Mouse (Mus musculus) thymus, postnatal 0 days (tissue): ENCODE measurements around the gene Olfr1329. TPM values are rescaled to one million over a fixed set of nuclear protein-coding genes. Genes with fewer than 3 reads are reported as not detected.
"Not testable (repeated sequence)": the region's sequence is repeated elsewhere in the genome, so short reads cannot be mapped to it uniquely, and the experiment has no call there.

Experiments
- DNase-seq: peaks from one replicate; pipeline ENCODE4 v3.0.0-alpha.2; 2015; ENCODE audit warnings: low spot score
- polyA plus RNA-seq: library from polyadenylated mRNA; unstranded; fragments of >200 nt; fragmentation: Nextera tagmentation; extraction: Ambion mirVana; gene quantifications from 2 replicates; pipeline ENCODE4 v1.2.1, GENCODE M21; 2015

The Olfr1329 gene
- not detected in 2 replicates for polyA plus RNA-seq

DNA sequence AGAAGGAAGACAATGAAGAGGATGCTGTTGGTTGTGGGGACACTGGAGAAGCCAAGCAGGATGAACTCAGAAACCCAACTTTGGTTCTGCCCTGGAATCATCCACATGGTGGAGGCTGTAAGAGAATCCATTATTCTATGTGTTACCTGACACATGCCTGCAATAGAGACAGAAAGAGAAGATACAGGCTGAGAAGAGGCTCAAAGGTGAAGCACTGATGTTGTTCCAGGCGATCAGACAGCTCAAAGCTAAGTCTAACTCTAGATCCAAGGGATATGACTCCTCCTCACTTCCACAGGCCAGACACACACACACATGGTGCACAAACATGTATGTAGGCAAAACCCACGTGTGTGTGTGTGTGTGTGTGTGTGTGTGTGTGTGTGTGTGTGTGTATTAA is at the start of gene Olfr1329:
TSS of gene Olfr1329 (minus strand) at position 101 of the 400 bp plus-strand sequence.
- not testable (repeated sequence) for DNase-seq

DNA sequence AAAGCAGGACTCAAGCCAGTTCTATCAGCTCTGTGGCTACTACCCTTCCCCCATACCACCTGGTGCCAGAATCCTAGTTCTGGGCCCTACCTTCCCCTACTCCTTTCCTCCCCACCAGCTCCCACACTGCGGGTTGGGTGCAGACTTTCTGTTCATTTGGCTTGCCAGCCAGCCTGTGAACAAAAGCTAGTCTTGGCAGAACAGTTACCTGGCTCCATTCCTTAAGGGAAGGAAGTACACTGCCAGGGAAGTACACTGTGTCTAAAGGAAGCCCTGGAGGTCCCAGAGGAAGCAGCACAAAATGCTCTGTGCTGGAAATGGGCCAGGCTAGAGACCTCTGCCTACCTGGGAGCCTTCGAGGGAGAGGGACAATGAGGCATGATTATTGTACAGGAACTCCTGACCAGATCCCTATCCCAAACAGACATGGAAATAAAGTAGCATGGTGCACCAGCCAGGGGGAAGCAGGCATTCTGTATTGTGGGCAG is 43.9 kb upstream of the Olfr1329 start, which contains the start of gene Lao1:
TSS of gene Lao1 (plus strand) at position 438 of the 488 bp plus-strand sequence.
- no peak for DNase-seq

DNA sequence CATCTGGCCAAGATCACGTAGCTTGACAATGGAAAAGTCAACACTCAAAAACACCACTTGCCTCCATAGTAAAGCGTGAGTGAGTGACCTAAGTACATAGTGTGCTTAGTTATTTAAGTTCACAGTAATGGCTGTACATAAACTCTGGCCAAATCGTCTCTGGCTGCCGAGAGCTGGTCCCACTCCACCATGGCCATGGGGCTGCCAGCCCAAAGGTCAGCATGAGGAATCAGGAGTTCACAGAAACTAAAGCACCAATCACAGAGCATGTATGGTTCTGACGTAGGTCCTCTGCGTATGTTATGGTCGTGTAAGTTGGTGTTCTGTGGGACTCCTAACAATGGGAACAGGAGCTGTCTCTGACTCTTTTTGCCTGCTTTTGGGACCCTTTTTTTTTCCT is 41.5 kb upstream of the Olfr1329 start:
- DNase-seq: no peak

DNA sequence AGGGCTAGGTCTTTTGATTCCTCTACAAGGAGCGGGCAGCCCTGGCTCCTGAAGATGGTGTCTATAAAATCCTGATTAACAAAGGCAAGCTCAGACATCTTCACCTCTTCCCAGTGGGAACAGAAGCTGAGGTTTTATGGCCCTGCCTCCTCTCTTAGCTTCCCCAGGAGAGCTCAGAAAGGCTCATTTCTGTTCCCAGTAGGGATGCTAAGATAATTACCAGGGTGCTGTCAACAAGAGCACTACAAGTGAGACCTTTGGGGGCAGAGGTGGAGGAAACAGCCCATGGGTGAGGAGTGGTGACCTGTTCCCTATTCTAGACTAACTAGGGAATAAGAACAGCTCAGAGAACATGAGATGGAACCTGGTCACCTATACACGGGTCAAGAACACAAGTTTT is 21.2 kb upstream of the Olfr1329 start, which contains the start of gene Olfr1328:
TSS of gene Olfr1328 (minus strand) at position 101 of the 400 bp plus-strand sequence.
- no peak for DNase-seq

DNA sequence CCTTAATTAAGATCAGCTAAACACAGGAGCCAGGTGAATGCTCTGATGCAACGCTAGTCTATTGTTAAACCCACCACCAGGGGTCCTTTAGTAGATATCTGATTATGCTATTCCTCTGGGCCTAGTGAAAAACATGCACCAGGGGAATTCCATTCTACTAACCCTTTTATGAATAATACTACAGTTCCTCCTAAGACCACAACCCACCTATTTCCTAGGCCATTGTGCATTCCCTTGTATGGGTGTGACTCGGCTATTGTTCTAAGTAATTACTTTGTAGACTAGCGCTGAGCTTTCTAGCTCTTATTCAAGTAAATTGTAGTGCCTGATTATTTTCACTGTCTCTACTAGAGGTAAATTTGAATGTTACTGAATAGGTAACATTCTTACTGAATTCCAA is 14.1 kb upstream of the Olfr1329 start:
- DNase-seq: not testable (repeated sequence)

DNA sequence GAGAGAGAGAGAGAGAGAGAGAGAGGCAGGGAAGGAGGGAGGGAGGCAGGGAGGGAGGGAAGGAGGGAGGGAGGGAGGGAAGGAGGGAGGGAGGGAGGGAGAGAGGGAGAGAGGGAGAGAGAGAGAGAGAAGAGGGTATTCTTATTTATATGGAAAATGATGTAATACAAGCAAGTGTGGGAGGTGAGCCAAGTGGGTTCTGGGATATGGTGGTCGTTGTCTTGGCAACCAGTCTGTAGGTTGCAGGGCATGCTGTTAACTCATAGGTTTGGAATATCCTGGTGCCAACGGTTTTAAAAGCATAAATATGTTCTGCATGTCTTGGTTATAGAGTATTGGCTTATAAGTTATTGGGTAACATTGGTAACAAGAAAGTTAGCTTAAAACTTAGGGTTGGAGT is 15.3 kb downstream of the Olfr1329 start:
- DNase-seq: no peak

DNA sequence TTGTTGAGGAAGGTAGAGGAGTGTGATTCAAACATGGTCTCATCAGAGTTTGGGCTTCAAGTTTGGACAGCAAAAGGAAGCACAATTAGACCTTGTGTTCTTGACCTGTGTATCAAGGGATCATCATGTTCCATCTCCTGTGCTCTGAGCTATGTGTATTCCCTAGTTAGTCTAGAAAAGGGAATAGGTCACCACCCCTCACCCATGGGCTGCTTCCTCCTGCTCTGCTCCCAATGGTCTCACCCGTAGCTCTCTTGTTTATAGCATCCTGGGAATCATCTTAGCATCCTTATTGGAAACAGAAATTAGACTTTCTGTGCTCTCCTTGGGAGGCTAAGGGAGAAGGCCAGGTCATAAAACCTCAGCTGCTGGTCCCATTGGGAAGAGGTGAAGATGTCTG is 29.0 kb downstream of the Olfr1329 start, which contains the start of gene Olfr1330:
TSS of gene Olfr1330 (plus strand) at position 301 of the 400 bp plus-strand sequence.
- no peak for DNase-seq

DNA sequence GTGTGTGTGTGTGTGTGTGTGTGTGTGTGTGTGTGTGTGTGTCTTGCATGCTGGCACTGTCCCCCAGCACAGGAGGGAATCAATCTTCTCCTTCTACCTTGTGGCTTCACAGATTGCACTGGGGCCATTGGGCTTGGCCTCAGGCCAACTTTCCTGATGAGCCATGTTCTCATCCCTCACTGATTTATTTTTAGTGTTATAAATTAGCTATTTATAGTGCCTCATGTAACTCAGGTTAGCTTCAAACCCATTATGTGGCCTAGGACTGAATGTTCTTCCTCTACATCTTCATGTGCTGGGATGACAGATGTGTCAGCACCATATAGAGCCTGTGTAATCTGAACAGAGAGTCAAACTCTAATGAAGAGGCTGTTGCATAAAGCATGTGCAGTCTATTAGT is 49.7 kb downstream of the Olfr1329 start:
- no peak for DNase-seq

Other genes starting within 250 kb of the Olfr1329 start
- gene Olfr1342, start 224.7 kb downstream of the Olfr1329 start, polyA plus RNA-seq: not detected in 2 replicates
- not detected in 2 replicates for gene Olfr1341, start 213.9 kb downstream of the Olfr1329 start, polyA plus RNA-seq
- gene Olfr1340, start 197.3 kb downstream of the Olfr1329 start, polyA plus RNA-seq: not detected in 2 replicates
- gene Olfr1339, start 185.3 kb downstream of the Olfr1329 start, polyA plus RNA-seq: not detected in 2 replicates
- not detected in 2 replicates for gene Olfr1338, start 158.7 kb downstream of the Olfr1329 start, polyA plus RNA-seq
- not detected in 2 replicates for gene Olfr1337, start 134.9 kb downstream of the Olfr1329 start, polyA plus RNA-seq
- gene Olfr1335, start 107.5 kb downstream of the Olfr1329 start, polyA plus RNA-seq: not detected in 2 replicates
- not detected in 2 replicates for gene Olfr1333, start 81.2 kb downstream of the Olfr1329 start, polyA plus RNA-seq
- gene Olfr1331, start 52.8 kb downstream of the Olfr1329 start, polyA plus RNA-seq: not detected in 2 replicates
- 0.05 TPM in 1 of 2 replicates, not detected in the other for gene Olfr1330, start 28.9 kb downstream of the Olfr1329 start, polyA plus RNA-seq
- not detected in 2 replicates for gene Olfr1328, start 21.1 kb upstream of the Olfr1329 start, polyA plus RNA-seq
- gene Lao1, start 44.1 kb upstream of the Olfr1329 start, polyA plus RNA-seq: 0.05 and 0.10 TPM in 2 replicates
- gene Slc2a1, start 191.2 kb upstream of the Olfr1329 start, polyA plus RNA-seq: 19.9 and 21.4 TPM in 2 replicates